Mouse (Mus musculus) kidney, adult 2 months (tissue): ENCODE results near the gene Srgap2.

Source experiments
- CTCF ChIP-seq: fragments of 200-500 bp; conservative IDR thresholded peaks from 2 replicates; pipeline ENCODE4 v1.5.1; 2011; ENCODE audit warnings: low read depth, mild to moderate bottlenecking, control low read depth, low read length, moderate library complexity, mixed read lengths; ENCODE audit not compliant: insufficient read depth, insufficient read length
- POLR2A ChIP-seq: fragments of 200-500 bp; IDR thresholded peaks from one replicate; pipeline ENCODE4 v1.6.1; 2011; ENCODE audit warnings: low read depth, low read length, control low read depth

GRCm38 (mm10) chr1:131486094-131486850 is 40.9 kb downstream of the Srgap2 start:
- TF ChIP-seq CTCF (no peak), POLR2A (no peak)
